Mouse (Mus musculus) myocyte (in vitro differentiated cells): ENCODE measurements around the gene Zfp184.
"Not testable (repeated sequence)": the region's sequence is repeated elsewhere in the genome, so short reads cannot be mapped to it uniquely, and the experiment has no call there.

Source experiments
- CEBPB ChIP-seq: IDR thresholded peaks from 2 replicates; pipeline ENCODE4 v1.6.1; 2011; ENCODE audit warnings: mild to moderate bottlenecking, moderate library complexity; ENCODE audit not compliant: poor library complexity, insufficient read depth, severe bottlenecking
- TCF12 ChIP-seq: IDR thresholded peaks from one replicate; pipeline ENCODE4 v1.6.1; 2011; ENCODE audit warnings: mild to moderate bottlenecking, control low read depth; ENCODE audit not compliant: poor library complexity, insufficient read depth, severe bottlenecking

DNA sequence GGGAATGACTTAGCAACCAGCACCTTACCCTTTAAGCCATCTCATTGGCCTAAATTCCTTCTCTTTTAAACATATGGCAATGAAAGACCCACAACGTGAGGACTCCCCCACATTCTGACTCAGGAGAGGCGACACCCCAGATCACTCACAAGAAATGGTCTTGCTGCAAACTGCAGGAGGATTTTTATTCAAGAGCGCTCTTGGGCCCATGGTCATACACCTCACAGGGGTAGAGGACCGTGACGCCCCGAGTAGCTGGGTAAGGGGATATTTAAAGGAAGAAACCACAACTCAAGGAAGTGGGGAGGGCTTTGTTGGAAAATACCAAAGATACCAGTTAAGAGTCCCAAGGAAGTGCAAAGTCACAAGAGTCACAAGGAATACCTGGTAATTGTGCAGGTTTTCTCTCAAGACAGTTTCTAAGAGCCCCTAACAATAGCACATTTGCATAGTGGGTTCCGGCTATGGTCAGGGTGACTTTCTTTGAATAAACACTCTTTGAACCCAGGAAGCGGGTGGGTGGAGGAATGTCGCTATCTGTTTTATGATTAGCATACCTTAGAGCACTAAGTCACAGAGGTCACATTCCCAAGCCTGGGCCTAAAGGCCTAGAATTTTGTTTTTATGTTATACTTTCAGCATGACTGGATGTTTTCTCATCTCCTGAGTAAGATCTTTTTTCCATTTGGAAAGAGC is 43.9 kb upstream of the Zfp184 start:
- TF ChIP-seq CEBPB, TCF12: not testable (repeated sequence)
